Mouse (Mus musculus) bone marrow, adult 2 months (tissue): ENCODE measurements around the gene Itih4.

ENCODE experiments used
- CTCF ChIP-seq: fragments of 200-500 bp; IDR thresholded peaks from 2 replicates; pipeline ENCODE4 v1.5.1; 2011; ENCODE audit warnings: low read length, control low read depth; ENCODE audit not compliant: control insufficient read depth, insufficient read depth
- POLR2A ChIP-seq: fragments of 200-500 bp; IDR thresholded peaks from 2 replicates; pipeline ENCODE4 v1.6.1; 2011; ENCODE audit warnings: low read depth, mild to moderate bottlenecking, control low read depth, low read length, borderline replicate concordance; ENCODE audit not compliant: control insufficient read depth

- no peak for TF ChIP-seq CTCF
- TF ChIP-seq POLR2A: no peak
Measured at GRCm38 (mm10) chr14:30925492-30925891, 39.2 kb downstream of the Itih4 start.
